Mouse (Mus musculus) liver, postnatal 0 days (tissue): ENCODE data around the gene Avil. TPM values are rescaled to one million over a fixed set of nuclear protein-coding genes. Genes with fewer than 3 reads are reported as not detected.
A peak's percentile ranks its signal among the peaks of the same experiment; 100 is the strongest.

Source experiments
- ATAC-seq: fragments of 200-750 bp; cut with Nextera tagmentation; 2 replicates; pipeline ENCODE4 v1.8.0; 2017; ENCODE audit warnings: mild to moderate bottlenecking, moderate library complexity
- DNase-seq: peaks from one replicate; pipeline ENCODE4 v3.0.0-alpha.2; 2016
- H3K27ac ChIP-seq: fragments of 300-500 bp; sonication (generic); 2 replicates; pipeline ENCODE4 v1.5.1; 2014; ENCODE audit warnings: antibody characterized with exemption, moderate library complexity, mild to moderate bottlenecking, low read depth
- H3K27me3 ChIP-seq: fragments of 300-500 bp; sonication (generic); 2 replicates; pipeline ENCODE4 v1.6.1; 2014; ENCODE audit warnings: low read length, control low read depth, mixed read lengths; ENCODE audit not compliant: insufficient read depth
- H3K36me3 ChIP-seq: fragments of 300-500 bp; sonication (generic); replicated peaks from 2 replicates; pipeline ENCODE4 v1.6.1; 2014; ENCODE audit warnings: mild to moderate bottlenecking, control low read depth, low read length, moderate library complexity, mixed read lengths; ENCODE audit not compliant: insufficient read depth
- H3K4me1 ChIP-seq: fragments of 300-500 bp; sonication (generic); 2 replicates; pipeline ENCODE4 v1.6.1; 2014; ENCODE audit warnings: antibody characterized with exemption, mild to moderate bottlenecking, control low read depth; ENCODE audit not compliant: insufficient read depth
- H3K4me2 ChIP-seq: fragments of 300-500 bp; sonication (generic); 2 replicates; pipeline ENCODE4 v1.6.1; 2014; ENCODE audit warnings: low read depth, mild to moderate bottlenecking, low read length, moderate library complexity, mixed read lengths
- H3K4me3 ChIP-seq: fragments of 300-500 bp; sonication (generic); 2 replicates; pipeline ENCODE4 v1.5.1; 2014; ENCODE audit warnings: low read depth, low read length
- H3K9ac ChIP-seq: fragments of 300-500 bp; sonication (generic); replicated peaks from 2 replicates; pipeline ENCODE4 v1.6.1; 2014; ENCODE audit warnings: mild to moderate bottlenecking, moderate library complexity
- H3K9me3 ChIP-seq: fragments of 300-500 bp; sonication (generic); 2 replicates; pipeline ENCODE4 v1.6.1; 2016; ENCODE audit warnings: mild to moderate bottlenecking, control low read depth, low read length, mixed read lengths
- CTCF ChIP-seq: sonication (generic); IDR thresholded peaks from 2 replicates; pipeline ENCODE4 v1.5.1; 2016; ENCODE audit warnings: antibody characterized with exemption, low read depth
- EP300 ChIP-seq: IDR thresholded peaks from 2 replicates; pipeline ENCODE4 v1.6.1; 2016; ENCODE audit warnings: antibody characterized with exemption, low read depth, mild to moderate bottlenecking
- WGBS: fragments of 180-500 bp; shearing (Covaris S2); extraction: QIAGEN DNeasy Blood & Tissue Kit; methylation state at CpG from one replicate; pipeline ENCODE4 v1.1.7; 2014; ENCODE audit not compliant: insufficient replicate concordance; 5-methylcytosine and 5-hydroxymethylcytosine counted together
- polyA plus RNA-seq: library from polyadenylated mRNA; unstranded; fragments of >200 nt; fragmentation: Nextera tagmentation; extraction: Ambion mirVana; gene quantifications from 2 replicates; pipeline ENCODE4 v1.2.1, GENCODE M21; 2015

Gene Avil
- polyA plus RNA-seq, 1 experiment from 2014 or later, result not detected

GRCm38 (mm10) chr10:126980221-126980932, 20.1 kb upstream of the Avil start:
- Histone ChIP-seq H3K9me3 (no peaks in the 10 kb centered on the region), H3K4me2 (peak overlapping the region; percentile 89), H3K9ac (peak overlapping the region; percentile 90), H3K36me3 (0 out of 2 replicates have a peak, but pooled peaks cover 2% of the 10 kb centered on the region), H3K4me3 (peak overlapping the region; percentile 96), H3K27ac (peak overlapping the region; percentile 100), H3K27me3 (no peaks in the 10 kb centered on the region), H3K4me1 (peaks cover 61% of the 10 kb centered on the region)
- ATAC-seq, result no peak
- 14% methylated on average over 16 of the region's 16 CpGs for WGBS
- no peak for DNase-seq
- no peak for TF ChIP-seq CTCF
- TF ChIP-seq EP300, result no peak

GRCm38 (mm10) chr10:126980933-126981530, 19.5 kb upstream of the Avil start:
- DNase-seq (no peak), ATAC-seq (no peak)
- Histone ChIP-seq H3K4me1 (peaks cover 66% of the 10 kb centered on the region), H3K9me3 (no peaks in the 10 kb centered on the region), H3K27me3 (no peaks in the 10 kb centered on the region), H3K36me3 (0 out of 2 replicates have a peak, but pooled peaks cover 2% of the 10 kb centered on the region), H3K27ac (peak overlapping the region; percentile 100; the same call in 1 of the 2 replicates), H3K4me3 (peak overlapping the region; percentile 96), H3K4me2 (peak overlapping the region; percentile 89), H3K9ac (peak overlapping the region; percentile 90)
- WGBS, result 48% methylated on average over 11 of the region's 11 CpGs
- TF ChIP-seq EP300 (no peak), CTCF (no peak)

- TF ChIP-seq CTCF (no peak), EP300 (no peak)
- H3K27me3 ChIP-seq, result no peaks in the 10 kb centered on the region
- DNase-seq (no peak), ATAC-seq (no peak)
- H3K27ac ChIP-seq, result no peak overlapping the region
- H3K9me3 ChIP-seq, result no peaks in the 10 kb centered on the region
- peak overlapping the region; percentile 50 for H3K9ac ChIP-seq
- H3K4me2 ChIP-seq, result peak overlapping the region; percentile 89
- 0 out of 2 replicates have a peak, but pooled peaks cover 2% of the 10 kb centered on the region for H3K36me3 ChIP-seq
- H3K4me1 ChIP-seq, result peaks cover 71% of the 10 kb centered on the region
- H3K4me3 ChIP-seq, result 0 out of 2 replicates have a peak overlapping the region, but pooled peaks have one; percentile 5
- 46% methylated on average over 3 of the region's 3 CpGs for WGBS
Measured at GRCm38 (mm10) chr10:126981746-126982145, 18.8 kb upstream of the Avil start.

GRCm38 (mm10) chr10:126983193-126983725, 17.2 kb upstream of the Avil start:
- peak overlapping the region; percentile 5; the same call in 1 of the 2 replicates for H3K4me3 ChIP-seq
- H3K27me3 ChIP-seq, result no peaks in the 10 kb centered on the region
- no peak for TF ChIP-seq EP300
- no peak for TF ChIP-seq CTCF
- 0 out of 2 replicates have a peak overlapping the region, but pooled peaks have one; percentile 11 for H3K9ac ChIP-seq
- H3K27ac ChIP-seq, result no peak overlapping the region
- H3K4me1 ChIP-seq, result peaks cover 76% of the 10 kb centered on the region
- 49% methylated on average over 14 of the region's 14 CpGs for WGBS
- H3K36me3 ChIP-seq, result 0 out of 2 replicates have a peak, but pooled peaks cover 2% of the 10 kb centered on the region
- peak overlapping the region; percentile 89 for H3K4me2 ChIP-seq
- ATAC-seq (no peak), DNase-seq (no peak)
- H3K9me3 ChIP-seq, result no peaks in the 10 kb centered on the region

- ATAC-seq (no peak), DNase-seq (no peak)
- peak overlapping the region; percentile 48 for H3K27ac ChIP-seq
- TF ChIP-seq CTCF (no peak), EP300 (no peak)
- WGBS, result 35% methylated on average over 5 of the region's 5 CpGs
- no peak overlapping the region for H3K4me3 ChIP-seq
- peaks cover 80% of the 10 kb centered on the region for H3K4me1 ChIP-seq
- no peaks in the 10 kb centered on the region for H3K27me3 ChIP-seq
- H3K36me3 ChIP-seq, result 0 out of 2 replicates have a peak, but pooled peaks cover 2% of the 10 kb centered on the region
- no peaks in the 10 kb centered on the region for H3K9me3 ChIP-seq
- no peak overlapping the region for H3K9ac ChIP-seq
- peak overlapping the region; percentile 3; the same call in 1 of the 2 replicates for H3K4me2 ChIP-seq
Measured at GRCm38 (mm10) chr10:126984189-126985004, 16.1 kb upstream of the Avil start.
